Mouse (Mus musculus) induced T-regulatory cell, adult 2 months (primary cell): ENCODE data around the gene Crk.

Source experiments
- DNase-seq: peaks from one replicate; pipeline ENCODE4 v3.0.0-alpha.2; 2012; ENCODE audit warnings: low read depth

Gene Crk

GRCm38 (mm10) chr11:75678747-75679438 is at the start of gene Crk:
TSS of gene Crk (plus strand) at chr11:75679259.
- peak; percentile 100 for DNase-seq

- DNase-seq = no peak
These were observed 49.0 kb upstream of the Crk start for GRCm38 (mm10) chr11:75630098-75630497.

GRCm38 (mm10) chr11:75630645-75631229 is 48.3 kb upstream of the Crk start, which contains the start of gene Inpp5k:
TSS of gene Inpp5k (plus strand) at chr11:75630988.
- peak; percentile 99 for DNase-seq

GRCm38 (mm10) chr11:75631561-75632225 is 47.4 kb upstream of the Crk start:
- DNase-seq = peak; percentile 70

GRCm38 (mm10) chr11:75632921-75633320 is 46.1 kb upstream of the Crk start:
- no peak for DNase-seq

GRCm38 (mm10) chr11:75634801-75635200 is 44.3 kb upstream of the Crk start:
- DNase-seq = no peak

GRCm38 (mm10) chr11:75635315-75635714 is 43.7 kb upstream of the Crk start:
- DNase-seq = no peak

GRCm38 (mm10) chr11:75643323-75643722 is 35.7 kb upstream of the Crk start:
- DNase-seq = no peak

- no peak for DNase-seq
These were observed 34.4 kb upstream of the Crk start for GRCm38 (mm10) chr11:75644684-75645083.

- DNase-seq = no peak
These were observed 31.3 kb upstream of the Crk start for GRCm38 (mm10) chr11:75647681-75648211.

- DNase-seq = no peak
These were observed 29.9 kb upstream of the Crk start for GRCm38 (mm10) chr11:75649155-75649561.

GRCm38 (mm10) chr11:75650311-75650710 is 28.7 kb upstream of the Crk start, which contains the start of gene Myo1c:
TSS of gene Myo1c (plus strand) at chr11:75650504.
- DNase-seq = no peak

- no peak for DNase-seq
These were observed 28.1 kb upstream of the Crk start for GRCm38 (mm10) chr11:75650958-75651425.

GRCm38 (mm10) chr11:75651426-75652221 is 27.4 kb upstream of the Crk start:
- DNase-seq = peak; percentile 84

- DNase-seq = peak; percentile 76
These were observed 26.7 kb upstream of the Crk start for GRCm38 (mm10) chr11:75652222-75652941.

- DNase-seq = no peak
These were observed 25.9 kb upstream of the Crk start for GRCm38 (mm10) chr11:75652942-75653684.

GRCm38 (mm10) chr11:75653781-75654470 is 25.1 kb upstream of the Crk start:
- DNase-seq = peak; percentile 86

GRCm38 (mm10) chr11:75654471-75655390 is 24.3 kb upstream of the Crk start:
- DNase-seq = peak; percentile 74
